ENCODE assay signal across 1 mouse cellular context in genomic region chr13:55413333-55413732, GRCm38 (mm10).
A peak's percentile ranks its signal among the peaks of the same experiment; 100 is the strongest.
TF ChIP-seq lines count a peak whose summit lies in the region.

No protein-coding gene starts in this region.

TF ChIP-seq in MEL, 35 proteins besides CTCF, POLR2A, EP300 and RAD21 (continued from another document):
- TF ChIP-seq GATA1 (IDR thresholded peaks at IDR 0.05; ENCODE audit: low read depth, low read length) (peak; percentile 35; the same call in 1 of the 2 replicates), MXI1 (IDR thresholded peaks at IDR 0.05; ENCODE audit: low read depth, low read length) (peak; percentile 6; the same call in 1 of the 2 replicates), MAZ (IDR thresholded peaks at IDR 0.05; ENCODE audit: low read depth, low read length) (0 out of 2 replicates have a peak, but pooled peaks have one; percentile 24), TCF12 (IDR thresholded peaks at IDR 0.05; ENCODE audit: low read depth, low read length) (peak; percentile 72), ZNF384 (IDR thresholded peaks at IDR 0.05; ENCODE audit: low read depth, low read length) (no peak), ETS1 (IDR thresholded peaks at IDR 0.05; ENCODE audit: low read depth, low read length) (0 out of 2 replicates have a peak, but pooled peaks have one; percentile 39), ELF1 (IDR thresholded peaks at IDR 0.05; ENCODE audit: low read depth, low read length) (no peak)
TF ChIP-seq in MEL: peak in this region for 6.
